Mouse (Mus musculus) liver, embryonic 11.5 days (tissue): ENCODE results near the gene Fxyd2. TPM values are rescaled to one million over a fixed set of nuclear protein-coding genes. Genes with fewer than 3 reads are reported as not detected.

ENCODE experiments used
- polyA plus RNA-seq: library from polyadenylated mRNA; unstranded; fragments of >200 nt; fragmentation: Nextera tagmentation; extraction: Ambion mirVana; gene quantifications from 2 replicates; pipeline ENCODE4 v1.2.1, GENCODE M21; 2014

Fxyd2 gene
- polyA plus RNA-seq, 1 experiment from 2014 or later, result 2.2 TPM

Other genes starting within 250 kb of the Fxyd2 start
- gene BC049352, start 217.7 kb upstream of the Fxyd2 start, polyA plus RNA-seq, result 0.15 TPM in 1 of 2 replicates, not detected in the other
- gene Tmprss4, start 195.6 kb upstream of the Fxyd2 start, polyA plus RNA-seq, result 0.17 TPM in 1 of 2 replicates, not detected in the other
- 5.4 and 6.6 TPM in 2 replicates for gene Il10ra, start 130.5 kb upstream of the Fxyd2 start, polyA plus RNA-seq
- gene Tmprss13, start 80.6 kb upstream of the Fxyd2 start, polyA plus RNA-seq, result 0.08 TPM in 1 of 2 replicates, not detected in the other
- 14.0 and 14.2 TPM in 2 replicates for gene Fxyd6, start 29.5 kb upstream of the Fxyd2 start, polyA plus RNA-seq
- gene Dscaml1, start 27.0 kb downstream of the Fxyd2 start, polyA plus RNA-seq, result 0.08 and 0.27 TPM in 2 replicates